18 mouse cellular contexts compared by ENCODE assay signal in genomic region chr3:79244347-79244746, GRCm38 (mm10). TPM values are rescaled to one million over a fixed set of nuclear protein-coding genes. Genes with fewer than 3 reads are reported as not detected.
DNase-seq lines count a peak whose midpoint lies in the region; ATAC-seq and TF ChIP-seq lines count a peak whose summit lies in the region.
"Had no signal": no experiment of that assay in that cellular context is flagged by ENCODE, and none has a peak within 500 bp of the region (broad histone marks: within the 10 kb centered on the region; RNA-seq: fewer than 3 reads in every experiment).

No protein-coding gene starts in this region.

- H3K27ac ChIP-seq in heart, adult 2 months: peak overlapping the region; percentile 70
- no peak overlapping the region for H3K27ac ChIP-seq in heart, embryonic 11.5 days (ENCODE audit: low read depth, low read length)
- no peak overlapping the region for H3K27ac ChIP-seq in liver, adult 2 months (replicated peaks; ENCODE audit: insufficient read depth, low read depth, low read length)
- no peak overlapping the region for H3K27ac ChIP-seq in liver, postnatal 0 days (ENCODE audit: low read depth)
- H3K27ac ChIP-seq: embryonic facial prominence, embryonic 12.5 days; limb, embryonic 15.5 days had no signal

- H3K9me3 ChIP-seq in heart, embryonic 11.5 days (replicated peaks; ENCODE audit: control insufficient read depth, low read length): no peaks in the 10 kb centered on the region
- H3K9me3 ChIP-seq in liver, postnatal 0 days (ENCODE audit: low read length): no peaks in the 10 kb centered on the region
- H3K9me3 ChIP-seq: embryonic facial prominence, embryonic 12.5 days; limb, embryonic 15.5 days had no signal

- H3K4me1 ChIP-seq in heart, adult 2 months (ENCODE audit: control insufficient read depth, insufficient read depth, low read length): peaks cover 42% of the 10 kb centered on the region
- peaks cover 35% of the 10 kb centered on the region for H3K4me1 ChIP-seq in heart, embryonic 11.5 days (ENCODE audit: control insufficient read depth, insufficient read depth, low read length)
- peaks cover 14% of the 10 kb centered on the region for H3K4me1 ChIP-seq in liver, adult 2 months (ENCODE audit: control insufficient read depth, insufficient read depth, low read length)
- H3K4me1 ChIP-seq in liver, postnatal 0 days (ENCODE audit: insufficient read depth): peaks cover 18% of the 10 kb centered on the region; the same call in 1 of the 2 replicates

- no peak for TF ChIP-seq CTCF in heart, adult 2 months (IDR thresholded peaks at IDR 0.05)
- TF ChIP-seq CTCF in liver, adult 2 months (IDR thresholded peaks at IDR 0.05; ENCODE audit: low read depth, low read length): no peak
- no peak for TF ChIP-seq CTCF in liver, postnatal 0 days (IDR thresholded peaks at IDR 0.05; ENCODE audit: low read depth)

- intact Hi-C loops in heart, adult 2 months (cut with DNase I): no loop called here

- 0 out of 2 replicates have a peak overlapping the region, but pooled peaks have one; percentile 4 for H3K9ac ChIP-seq in heart, adult 2 months (ENCODE audit: low read depth, low read length)
- H3K9ac ChIP-seq in heart, embryonic 11.5 days (ENCODE audit: low read depth, low read length): no peak overlapping the region
- no peak overlapping the region for H3K9ac ChIP-seq in liver, adult 2 months (ENCODE audit: low read depth, low read length)
- no peak overlapping the region for H3K9ac ChIP-seq in liver, postnatal 0 days (replicated peaks)
- H3K9ac ChIP-seq: embryonic facial prominence, embryonic 12.5 days; forebrain, postnatal 0 days; limb, embryonic 15.5 days had no signal

- ATAC-seq in heart, embryonic 11.5 days (replicated peaks; ENCODE audit: insufficient number of reproducible peaks, low FRiP score, low TSS enrichment): no peak
- ATAC-seq in liver, postnatal 0 days: no peak
- ATAC-seq: forebrain, postnatal 0 days; hindbrain, embryonic 16.5 days; intestine, postnatal 0 days; midbrain, embryonic 16.5 days had no signal

- DNase-seq in adrenal gland, postnatal 10 days: peak; percentile 36
- no peak for DNase-seq in adrenal gland, postnatal 36 days
- DNase-seq in heart, adult 2 months: peak in 1 of 2 experiments; percentile 47
- DNase-seq in liver, adult 2 months (ENCODE audit: extremely low read depth, low read depth, low spot score): peak; percentile 25
- no peak for DNase-seq in liver, postnatal 0 days
- DNase-seq in spleen, adult 18-20 months: no peak
- DNase-seq: cerebellum, adult 18-20 months; forebrain, postnatal 0 days; gastrocnemius, postnatal 14 days; lung, adult 18-20 months; right cerebral cortex, postnatal 14 days had no signal

- 24% methylated on average over 9 of the region's 9 CpGs for WGBS in heart, adult 2 months
- WGBS in heart, embryonic 11.5 days (ENCODE audit: insufficient replicate concordance): 66% methylated on average over 9 of the region's 9 CpGs
- 53% methylated on average over 9 of the region's 9 CpGs for WGBS in liver, adult 2 months
- WGBS in liver, postnatal 0 days (ENCODE audit: insufficient replicate concordance): 68% methylated on average over 9 of the region's 9 CpGs

- TF ChIP-seq EP300 in heart, adult 2 months (IDR thresholded peaks at IDR 0.05; ENCODE audit: insufficient read depth, low read depth, low read length): 0 out of 2 replicates have a peak, but pooled peaks have one; percentile 31
- no peak for TF ChIP-seq EP300 in liver, postnatal 0 days (IDR thresholded peaks at IDR 0.05; ENCODE audit: low read depth)

- H3ac ChIP-seq in myocyte (ENCODE audit: control insufficient read depth, insufficient read length): no peak overlapping the region

- H3K36me3 ChIP-seq in heart, adult 2 months (ENCODE audit: control insufficient read depth, insufficient read depth, low read length): peaks cover 39% of the 10 kb centered on the region
- no peaks in the 10 kb centered on the region for H3K36me3 ChIP-seq in heart, embryonic 11.5 days (ENCODE audit: control insufficient read depth, insufficient read depth, low read length)
- no peaks in the 10 kb centered on the region for H3K36me3 ChIP-seq in liver, adult 2 months (ENCODE audit: control insufficient read depth, insufficient read depth, low read length)
- no peaks in the 10 kb centered on the region for H3K36me3 ChIP-seq in liver, postnatal 0 days (replicated peaks; ENCODE audit: insufficient read depth, low read length)
- H3K36me3 ChIP-seq in myocyte (ENCODE audit: control insufficient read depth, insufficient read depth): no peaks in the 10 kb centered on the region
- H3K36me3 ChIP-seq: embryonic facial prominence, embryonic 12.5 days; limb, embryonic 15.5 days had no signal

- no peaks in the 10 kb centered on the region for H3K27me3 ChIP-seq in heart, adult 2 months (ENCODE audit: control insufficient read depth, insufficient read depth, low read length)
- no peaks in the 10 kb centered on the region for H3K27me3 ChIP-seq in heart, embryonic 11.5 days (ENCODE audit: control insufficient read depth, insufficient read depth, low read length)
- H3K27me3 ChIP-seq in liver, adult 2 months (ENCODE audit: control insufficient read depth, insufficient read depth, low read length): no peaks in the 10 kb centered on the region
- H3K27me3 ChIP-seq in liver, postnatal 0 days (ENCODE audit: insufficient read depth, low read length): no peaks in the 10 kb centered on the region
- no peaks in the 10 kb centered on the region for H3K27me3 ChIP-seq in myocyte (ENCODE audit: control insufficient read depth, insufficient read depth, insufficient read length)
- H3K27me3 ChIP-seq: embryonic facial prominence, embryonic 12.5 days; limb, embryonic 15.5 days had no signal

- no peak overlapping the region for H3K4me2 ChIP-seq in heart, embryonic 11.5 days
- H3K4me2 ChIP-seq in liver, postnatal 0 days (ENCODE audit: low read depth, low read length): no peak overlapping the region
- peak overlapping the region; percentile 80 for H3K4me2 ChIP-seq in myocyte (ENCODE audit: low read depth)
- H3K4me2 ChIP-seq: embryonic facial prominence, embryonic 12.5 days; limb, embryonic 15.5 days had no signal

- H3K79me2 ChIP-seq in heart, adult 2 months (replicated peaks; ENCODE audit: control insufficient read depth, insufficient read depth, low read length): peaks cover 14% of the 10 kb centered on the region
- H3K79me2 ChIP-seq in liver, adult 2 months (ENCODE audit: control insufficient read depth, insufficient read depth, low read length): peaks cover 24% of the 10 kb centered on the region; the same call in 1 of the 2 replicates
- H3K79me2 ChIP-seq in myocyte (ENCODE audit: control insufficient read depth, insufficient read depth): peaks cover 69% of the 10 kb centered on the region

- TF ChIP-seq POLR2A in heart, adult 2 months (IDR thresholded peaks at IDR 0.05; ENCODE audit: insufficient read depth, low read depth, low read length): no peak
- no peak for TF ChIP-seq POLR2A in liver, adult 2 months (IDR thresholded peaks at IDR 0.05; ENCODE audit: extremely low read depth, insufficient read depth, low read length)
- TF ChIP-seq POLR2A in myocyte (IDR thresholded peaks at IDR 0.05; ENCODE audit: insufficient read length, low read depth): no peak

- no peak overlapping the region for H3K4me3 ChIP-seq in heart, adult 2 months
- H3K4me3 ChIP-seq in heart, embryonic 11.5 days (ENCODE audit: low read depth, low read length): no peak overlapping the region
- H3K4me3 ChIP-seq in liver, adult 2 months (ENCODE audit: insufficient read depth, low read depth, low read length): no peak overlapping the region
- no peak overlapping the region for H3K4me3 ChIP-seq in liver, postnatal 0 days (ENCODE audit: low read depth, low read length)
- no peak overlapping the region for H3K4me3 ChIP-seq in myocyte
- H3K4me3 ChIP-seq: embryonic facial prominence, embryonic 12.5 days; limb, embryonic 15.5 days had no signal

TF ChIP-seq in myocyte, 11 proteins besides CTCF, POLR2A, EP300 and RAD21:
- TF ChIP-seq E2F4 (IDR thresholded peaks at IDR 0.05; ENCODE audit: insufficient read depth) (no peak), POLR2AphosphoS2 (IDR thresholded peaks at IDR 0.05; ENCODE audit: insufficient read length, low read depth) (peak; percentile 27), SRF (IDR thresholded peaks at IDR 0.05; ENCODE audit: control insufficient read depth, insufficient read length, low read depth) (peak; percentile 96)

RNA-seq across cellular contexts. Expression of gene Rapgef2, which starts 42.0 kb away (rescaled TPM):
- total RNA-seq in adrenal gland, postnatal 10 days (2021): 10 to 100 TPM; 25.2 to 30.4 TPM
- total RNA-seq in adrenal gland, postnatal 36 days (2021): 10 to 100 TPM; 22.9 to 23.0 TPM
- total RNA-seq in heart, adult 2 months (2021): 10 to 100 TPM; 31.7 to 36.2 TPM
- polyA plus RNA-seq in heart, adult 2 months (2012; rRNA removed): 10.6 and 15.4 TPM in 2 replicates
- polyA plus RNA-seq in heart, embryonic 11.5 days (2014; fragmentation: Nextera tagmentation; extraction: Ambion mirVana): 5.4 and 5.9 TPM in 2 replicates
- 15.3 and 21.1 TPM in 2 replicates for total RNA-seq in liver, adult 2 months (2014; rRNA removed)
- polyA plus RNA-seq in liver, adult 2 months (2012; rRNA removed): 3.1 and 4.2 TPM in 2 replicates
- 1.8 TPM in 2 replicates for polyA plus RNA-seq in liver, postnatal 0 days (2015; fragmentation: Nextera tagmentation; extraction: Ambion mirVana)
- polyA plus RNA-seq in myocyte (2012; fragmentation: generic; extraction: Trizol): 5.8 TPM

Comparison
In these comparisons a context has a peak if more than half of its experiments do, and no peak if none do; other contexts are left out.
1. DNase-seq: peak in adrenal gland, postnatal 10 days (single experiment) and liver, adult 2 months (single experiment); none in adrenal gland, postnatal 36 days (0 of 2), liver, postnatal 0 days (single experiment) and spleen, adult 18-20 months (0 of 2).